Mouse (Mus musculus): ENCODE results near the gene Jam3. TPM values are rescaled to one million over a fixed set of nuclear protein-coding genes. Genes with fewer than 3 reads are reported as not detected.
A peak's percentile ranks its signal among the peaks of the same experiment; 100 is the strongest.

Gene Jam3
- polyA plus RNA-seq (2012; rRNA removed) = 53.5 and 63.4 TPM in 2 replicates

DNA sequence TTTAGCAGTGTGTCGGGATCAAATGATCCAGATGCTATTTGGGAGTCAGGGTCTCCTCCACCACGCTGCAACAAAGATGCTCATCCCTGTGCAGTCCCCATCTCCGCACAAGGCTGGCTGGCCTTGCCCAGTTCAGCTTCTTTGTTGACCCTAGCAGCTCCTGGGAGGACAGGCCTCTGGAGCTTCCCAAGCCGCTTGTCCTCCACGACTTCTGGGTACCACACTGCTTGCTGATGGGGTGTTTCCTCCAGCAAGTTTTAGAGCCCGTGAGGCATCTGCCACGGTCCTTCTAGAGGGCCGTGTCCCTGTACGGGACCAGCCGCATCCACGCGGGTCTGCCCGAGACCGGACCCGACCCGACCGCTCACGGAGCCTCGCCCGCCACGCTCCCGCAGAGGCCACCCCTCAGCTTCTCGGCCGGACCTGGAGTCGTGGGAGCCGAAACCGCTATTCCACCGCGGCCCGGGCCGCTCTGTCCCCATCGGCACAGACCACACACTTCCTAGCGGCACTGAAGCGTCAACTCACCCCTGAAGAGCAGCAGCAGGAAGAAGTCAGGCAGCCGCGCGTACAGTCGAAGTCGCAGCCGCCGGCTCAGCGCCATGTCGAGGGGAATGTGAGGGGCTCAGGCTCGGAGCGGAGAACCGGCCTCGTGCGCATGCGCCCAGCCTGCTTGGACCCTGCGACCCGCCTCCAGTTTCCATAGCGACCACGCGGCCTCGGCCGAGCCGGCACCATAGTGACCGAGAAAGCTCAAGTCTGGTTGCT lies at the start of gene Jam3:
Gene Jam3, minus strand, starts transcription at position 659 of the 768 bp plus-strand sequence.
- DNase-seq (ENCODE audit: low read depth) = peak; percentile 99
- TF ChIP-seq POLR2A (IDR thresholded peaks at IDR 0.05; ENCODE audit: borderline replicate concordance, extremely low read depth, insufficient read depth, insufficient read length, poor library complexity, severe bottlenecking) (peak; percentile 75; the same call in 1 of the 2 replicates), CTCF (IDR thresholded peaks at IDR 0.05; ENCODE audit: borderline replicate concordance, extremely low read depth, insufficient read depth, insufficient read length) (no peak)

GRCm38 (mm10) chr9:27204201-27204600 lies 49.0 kb upstream of the Jam3 start:
- TF ChIP-seq CTCF (IDR thresholded peaks at IDR 0.05; ENCODE audit: borderline replicate concordance, extremely low read depth, insufficient read depth, insufficient read length) (no peak), POLR2A (IDR thresholded peaks at IDR 0.05; ENCODE audit: borderline replicate concordance, extremely low read depth, insufficient read depth, insufficient read length, poor library complexity, severe bottlenecking) (no peak)
- peak; percentile 64 for DNase-seq (ENCODE audit: low read depth)

GRCm38 (mm10) chr9:27203134-27203533 lies 47.9 kb upstream of the Jam3 start:
- TF ChIP-seq POLR2A (IDR thresholded peaks at IDR 0.05; ENCODE audit: borderline replicate concordance, extremely low read depth, insufficient read depth, insufficient read length, poor library complexity, severe bottlenecking) = no peak
- no peak for TF ChIP-seq CTCF (IDR thresholded peaks at IDR 0.05; ENCODE audit: borderline replicate concordance, extremely low read depth, insufficient read depth, insufficient read length)
- DNase-seq (ENCODE audit: low read depth) = peak; percentile 98

- no peak for DNase-seq (ENCODE audit: low read depth)
- no peak for TF ChIP-seq CTCF (IDR thresholded peaks at IDR 0.05; ENCODE audit: borderline replicate concordance, extremely low read depth, insufficient read depth, insufficient read length)
- TF ChIP-seq POLR2A (IDR thresholded peaks at IDR 0.05; ENCODE audit: borderline replicate concordance, extremely low read depth, insufficient read depth, insufficient read length, poor library complexity, severe bottlenecking) = no peak
These were observed 46.4 kb upstream of the Jam3 start for GRCm38 (mm10) chr9:27201472-27202219.

DNA sequence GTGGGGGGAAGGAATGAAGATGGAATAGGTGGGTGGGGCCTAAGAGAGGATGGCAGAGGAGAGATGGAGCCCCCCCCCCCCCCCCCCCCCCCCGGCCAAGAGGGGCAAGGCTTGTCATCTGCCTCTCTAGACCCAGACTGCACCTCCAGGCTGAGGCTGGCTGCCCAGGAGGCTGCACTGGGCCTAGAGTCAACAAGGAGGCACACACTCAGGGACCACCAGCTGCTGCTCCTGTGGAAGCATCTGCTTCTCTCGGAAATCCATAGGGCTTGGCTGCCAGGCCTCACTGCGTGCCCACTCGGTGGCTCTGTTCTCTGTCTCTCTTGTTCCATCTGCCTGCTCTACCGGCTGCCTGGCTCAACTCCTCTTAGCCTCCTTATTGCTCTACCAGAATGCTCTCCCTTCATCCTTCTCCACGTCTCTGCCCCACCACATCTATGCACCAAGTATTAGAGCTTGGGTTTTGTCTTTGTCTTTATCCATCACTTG lies 38.4 kb upstream of the Jam3 start:
- peak; percentile 79 for DNase-seq (ENCODE audit: low read depth)
- TF ChIP-seq POLR2A (IDR thresholded peaks at IDR 0.05; ENCODE audit: borderline replicate concordance, extremely low read depth, insufficient read depth, insufficient read length, poor library complexity, severe bottlenecking) = no peak
- no peak for TF ChIP-seq CTCF (IDR thresholded peaks at IDR 0.05; ENCODE audit: borderline replicate concordance, extremely low read depth, insufficient read depth, insufficient read length)

DNA sequence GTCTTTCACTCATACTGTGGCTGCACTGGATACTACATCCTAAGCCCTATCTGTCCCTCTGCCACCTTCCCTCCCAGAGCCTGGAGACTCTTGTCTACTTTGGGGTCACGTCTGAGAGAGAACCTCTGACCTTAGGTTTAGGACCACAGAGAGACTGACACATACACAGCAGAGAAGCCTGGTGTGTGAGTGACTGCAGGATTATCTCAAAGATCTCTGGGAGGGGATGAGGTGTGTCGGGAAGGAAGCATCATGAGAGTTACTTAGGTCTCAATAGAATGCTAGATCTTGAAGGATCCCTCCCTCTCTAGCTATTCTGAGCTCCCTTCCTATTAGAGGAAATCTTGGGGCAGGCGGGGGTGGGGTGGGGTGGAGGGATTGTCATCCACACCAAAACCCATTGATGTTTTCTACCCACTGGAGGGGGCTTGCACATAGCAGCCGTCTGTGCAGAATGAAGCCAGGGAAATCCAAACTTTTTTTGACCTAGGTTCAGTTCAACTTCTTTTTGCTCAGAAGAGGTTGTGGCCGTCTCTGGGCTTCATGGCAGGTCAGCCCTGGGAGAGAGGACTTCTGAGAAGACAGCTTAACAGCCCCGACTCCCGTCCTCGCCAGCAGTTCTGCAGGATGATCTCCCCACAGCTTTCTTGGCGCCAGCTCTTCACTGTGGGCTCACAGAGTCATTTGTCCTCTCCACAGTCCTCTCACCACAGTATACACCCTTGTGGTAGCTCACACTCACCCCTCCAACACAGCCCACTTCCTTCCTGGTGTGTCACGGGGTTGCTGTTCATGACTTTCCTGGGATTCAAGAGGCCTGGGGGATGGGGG lies 37.8 kb upstream of the Jam3 start:
- TF ChIP-seq POLR2A (IDR thresholded peaks at IDR 0.05; ENCODE audit: borderline replicate concordance, extremely low read depth, insufficient read depth, insufficient read length, poor library complexity, severe bottlenecking) (no peak), CTCF (IDR thresholded peaks at IDR 0.05; ENCODE audit: borderline replicate concordance, extremely low read depth, insufficient read depth, insufficient read length) (no peak)
- no peak for DNase-seq (ENCODE audit: low read depth)

GRCm38 (mm10) chr9:27192001-27192760 lies 37.0 kb upstream of the Jam3 start:
- DNase-seq (ENCODE audit: low read depth) = peak; percentile 98
- TF ChIP-seq POLR2A (IDR thresholded peaks at IDR 0.05; ENCODE audit: borderline replicate concordance, extremely low read depth, insufficient read depth, insufficient read length, poor library complexity, severe bottlenecking) (no peak), CTCF (IDR thresholded peaks at IDR 0.05; ENCODE audit: borderline replicate concordance, extremely low read depth, insufficient read depth, insufficient read length) (no peak)

DNA sequence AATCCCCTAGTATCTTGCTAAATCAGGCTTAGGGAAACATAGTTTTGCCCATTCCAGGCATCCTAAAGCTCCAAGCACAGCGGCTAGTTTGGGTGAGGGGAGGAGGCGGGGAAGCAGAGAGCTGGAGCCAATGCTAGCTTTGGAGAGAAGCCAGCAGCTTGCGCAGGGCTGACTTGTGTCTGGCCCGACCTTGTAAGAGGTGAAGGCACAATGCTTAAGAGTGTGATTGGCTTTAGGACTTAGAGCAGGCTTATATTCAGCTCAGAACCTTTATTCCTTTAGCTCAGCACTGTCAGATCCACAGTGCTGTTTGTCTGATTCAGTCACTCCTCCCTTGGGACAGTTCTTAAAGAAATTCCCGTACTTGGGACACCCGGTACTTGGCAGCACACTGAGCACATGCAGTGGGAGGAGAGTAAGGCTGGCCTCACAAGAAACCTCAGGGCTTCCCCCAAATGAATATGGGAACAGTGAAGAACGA lies 36.3 kb upstream of the Jam3 start:
- peak; percentile 90 for DNase-seq (ENCODE audit: low read depth)
- no peak for TF ChIP-seq POLR2A (IDR thresholded peaks at IDR 0.05; ENCODE audit: borderline replicate concordance, extremely low read depth, insufficient read depth, insufficient read length, poor library complexity, severe bottlenecking)
- no peak for TF ChIP-seq CTCF (IDR thresholded peaks at IDR 0.05; ENCODE audit: borderline replicate concordance, extremely low read depth, insufficient read depth, insufficient read length)

GRCm38 (mm10) chr9:27190461-27190860 lies 35.2 kb upstream of the Jam3 start:
- DNase-seq (ENCODE audit: low read depth) = no peak
- TF ChIP-seq POLR2A (IDR thresholded peaks at IDR 0.05; ENCODE audit: borderline replicate concordance, extremely low read depth, insufficient read depth, insufficient read length, poor library complexity, severe bottlenecking) = no peak
- TF ChIP-seq CTCF (IDR thresholded peaks at IDR 0.05; ENCODE audit: borderline replicate concordance, extremely low read depth, insufficient read depth, insufficient read length) = no peak

GRCm38 (mm10) chr9:27189306-27189705 lies 34.1 kb upstream of the Jam3 start:
- TF ChIP-seq CTCF (IDR thresholded peaks at IDR 0.05; ENCODE audit: borderline replicate concordance, extremely low read depth, insufficient read depth, insufficient read length) (no peak), POLR2A (IDR thresholded peaks at IDR 0.05; ENCODE audit: borderline replicate concordance, extremely low read depth, insufficient read depth, insufficient read length, poor library complexity, severe bottlenecking) (no peak)
- no peak for DNase-seq (ENCODE audit: low read depth)
